23 mouse cellular contexts compared by ENCODE assay signal in the genomic region with DNA sequence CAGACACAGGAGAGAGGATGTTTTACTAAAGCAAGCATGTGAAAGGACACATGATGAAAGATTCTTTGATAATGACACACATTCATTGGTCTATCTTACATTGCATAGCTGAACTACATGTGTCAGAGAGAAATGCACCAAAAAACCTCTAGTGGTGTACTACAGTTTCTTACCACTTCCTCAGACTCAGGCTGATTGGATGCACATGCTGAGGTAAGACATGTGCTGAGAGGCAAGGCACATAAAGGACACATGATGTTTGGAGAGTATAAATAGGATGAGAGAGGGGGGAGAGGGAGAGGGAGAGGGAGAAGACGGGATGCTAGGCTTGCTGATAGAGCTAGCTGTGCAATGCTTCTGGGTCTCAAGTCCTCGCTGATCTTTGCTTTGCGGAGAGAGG.
DNase-seq lines count a peak whose midpoint lies in the region; ATAC-seq and TF ChIP-seq lines count a peak whose summit lies in the region.
"Had no signal": no experiment of that assay in that cellular context is flagged by ENCODE, and none has a peak within 500 bp of the region (broad histone marks: within the 10 kb centered on the region; RNA-seq: fewer than 3 reads in every experiment).

No protein-coding gene starts in this region.

- H3K27ac ChIP-seq in embryonic facial prominence, embryonic 11.5 days (replicated peaks; ENCODE audit: low read depth, low read length): no peak overlapping the region
- no peak overlapping the region for H3K27ac ChIP-seq in embryonic facial prominence, embryonic 10.5 days (replicated peaks)
- H3K27ac ChIP-seq in lung, postnatal 0 days (ENCODE audit: low read length): no peak overlapping the region
- H3K27ac ChIP-seq: heart, adult 2 months; heart, embryonic 15.5 days; layer of hippocampus, adult 2 months; liver, embryonic 12.5 days had no signal

- no peak overlapping the region for H3K9ac ChIP-seq in embryonic facial prominence, embryonic 11.5 days (replicated peaks; ENCODE audit: low read length)
- H3K9ac ChIP-seq in lung, postnatal 0 days (replicated peaks; ENCODE audit: low read depth): no peak overlapping the region
- H3K9ac ChIP-seq: heart, embryonic 15.5 days; liver, embryonic 12.5 days had no signal

- DNase-seq in embryonic facial prominence, embryonic 11.5 days (ENCODE audit: low spot score): peak; percentile 47
- DNase-seq in embryonic facial prominence, embryonic 10.5 days (ENCODE audit: low spot score): no peak
- DNase-seq in lung, postnatal 0 days (ENCODE audit: low spot score): peak; percentile 11
- DNase-seq in lung, postnatal 25 days (ENCODE audit: low spot score): no peak
- peak; percentile 7 for DNase-seq in MN1 (ENCODE audit: low spot score)
- peak; percentile 3 for DNase-seq in naive thymus-derived CD4-positive, alpha-beta T cell, adult 2 months (ENCODE audit: low read depth)
- no peak for DNase-seq in Muller cell, postnatal 12 days (ENCODE audit: inconsistent ontology term)
- DNase-seq: adrenal gland, adult 8-10 months; cerebellum, postnatal 10 days; gastrocnemius, postnatal 14 days; heart, adult 2 months; heart, postnatal 4 days; kidney, adult 18-20 months; kidney, postnatal 10 days; layer of hippocampus, postnatal 36 days; left cerebral cortex, postnatal 4 days; lung, adult 2 months; thymus, postnatal 25 days had no signal

- H3K4me1 ChIP-seq in embryonic facial prominence, embryonic 11.5 days (ENCODE audit: control insufficient read depth, insufficient read depth, low read length): no peaks in the 10 kb centered on the region
- H3K4me1 ChIP-seq in embryonic facial prominence, embryonic 10.5 days: no peaks in the 10 kb centered on the region
- H3K4me1 ChIP-seq in lung, postnatal 0 days (ENCODE audit: insufficient read depth, low read depth, low read length): no peaks in the 10 kb centered on the region
- H3K4me1 ChIP-seq: heart, embryonic 15.5 days; liver, embryonic 12.5 days had no signal

- H3K4me2 ChIP-seq in embryonic facial prominence, embryonic 11.5 days (ENCODE audit: low read depth, low read length): no peak overlapping the region
- H3K4me2 ChIP-seq in lung, postnatal 0 days (replicated peaks; ENCODE audit: low read depth, low read length): no peak overlapping the region
- H3K4me2 ChIP-seq: heart, embryonic 15.5 days; liver, embryonic 12.5 days had no signal

- H3K9me3 ChIP-seq in embryonic facial prominence, embryonic 11.5 days (replicated peaks; ENCODE audit: control insufficient read depth, low read length): no peaks in the 10 kb centered on the region
- H3K9me3 ChIP-seq in embryonic facial prominence, embryonic 10.5 days: no peaks in the 10 kb centered on the region
- no peaks in the 10 kb centered on the region for H3K9me3 ChIP-seq in lung, postnatal 0 days (ENCODE audit: low read length)
- H3K9me3 ChIP-seq: heart, embryonic 15.5 days; liver, embryonic 12.5 days had no signal

- no peak for TF ChIP-seq CTCF in lung, postnatal 0 days (IDR thresholded peaks at IDR 0.05)

- no peaks in the 10 kb centered on the region for H3K27me3 ChIP-seq in embryonic facial prominence, embryonic 11.5 days (ENCODE audit: control insufficient read depth, insufficient read depth, low read length)
- no peaks in the 10 kb centered on the region for H3K27me3 ChIP-seq in embryonic facial prominence, embryonic 10.5 days (replicated peaks; ENCODE audit: low read depth, poor library complexity, severe bottlenecking)
- no peaks in the 10 kb centered on the region for H3K27me3 ChIP-seq in lung, postnatal 0 days (replicated peaks; ENCODE audit: insufficient read depth, low read length)
- H3K27me3 ChIP-seq: heart, embryonic 15.5 days; liver, embryonic 12.5 days had no signal

- 0 out of 2 replicates have a peak, but pooled peaks have one; percentile 58 for ATAC-seq in embryonic facial prominence, embryonic 11.5 days (replicated peaks; ENCODE audit: insufficient number of reproducible peaks, low FRiP score, low TSS enrichment, low read depth)
- ATAC-seq in lung, postnatal 0 days: no peak
- ATAC-seq: hindbrain, embryonic 16.5 days; liver, embryonic 12.5 days; Patski had no signal

- no peak for TF ChIP-seq EP300 in lung, postnatal 0 days (IDR thresholded peaks at IDR 0.05)

- 87% methylated on average over 2 of the region's 3 CpGs for WGBS in embryonic facial prominence, embryonic 11.5 days
- 94% methylated on average over 3 of the region's 3 CpGs for WGBS in embryonic facial prominence, embryonic 10.5 days
- WGBS in lung, postnatal 0 days: 83% methylated on average over 1 of the region's 3 CpGs

- H3K4me3 ChIP-seq in embryonic facial prominence, embryonic 11.5 days (ENCODE audit: low read depth, low read length): no peak overlapping the region
- no peak overlapping the region for H3K4me3 ChIP-seq in embryonic facial prominence, embryonic 10.5 days
- no peak overlapping the region for H3K4me3 ChIP-seq in lung, postnatal 0 days (ENCODE audit: low read depth, low read length)
- H3K4me3 ChIP-seq: heart, adult 2 months; heart, embryonic 15.5 days; layer of hippocampus, adult 2 months; liver, embryonic 12.5 days had no signal

- no peaks in the 10 kb centered on the region for H3K36me3 ChIP-seq in embryonic facial prominence, embryonic 11.5 days (replicated peaks; ENCODE audit: control insufficient read depth, insufficient read depth, low read depth, low read length)
- no peaks in the 10 kb centered on the region for H3K36me3 ChIP-seq in embryonic facial prominence, embryonic 10.5 days (replicated peaks)
- no peaks in the 10 kb centered on the region for H3K36me3 ChIP-seq in lung, postnatal 0 days (ENCODE audit: insufficient read depth, low read length)
- H3K36me3 ChIP-seq: heart, embryonic 15.5 days; liver, embryonic 12.5 days had no signal

Comparison
In these comparisons a context has a peak if more than half of its experiments do, and no peak if none do; other contexts are left out.
1. DNase-seq: peak in embryonic facial prominence, embryonic 11.5 days (single experiment), lung, postnatal 0 days (single experiment), MN1 (single experiment) and naive thymus-derived CD4-positive, alpha-beta T cell, adult 2 months (single experiment); none in embryonic facial prominence, embryonic 10.5 days (single experiment), lung, postnatal 25 days (single experiment) and Muller cell, postnatal 12 days (single experiment).